28 mouse cellular contexts compared by ENCODE assay signal in genomic region chr3:80082780-80083519, GRCm38 (mm10).
DNase-seq lines count a peak whose midpoint lies in the region; ATAC-seq lines count a peak whose summit lies in the region.
"Had no signal": no experiment of that assay in that cellular context is flagged by ENCODE, and none has a peak within 500 bp of the region (broad histone marks: within the 10 kb centered on the region; RNA-seq: fewer than 3 reads in every experiment).

No protein-coding gene starts in this region.

- H3K4me3 ChIP-seq in forebrain, embryonic 13.5 days: no peak overlapping the region
- H3K4me3 ChIP-seq in forebrain, embryonic 10.5 days: no peak overlapping the region
- no peak overlapping the region for H3K4me3 ChIP-seq in forebrain, embryonic 15.5 days
- H3K4me3 ChIP-seq in embryonic facial prominence, embryonic 10.5 days: no peak overlapping the region
- H3K4me3 ChIP-seq: embryonic facial prominence, embryonic 15.5 days; heart, embryonic 12.5 days; hindbrain, embryonic 10.5 days; hindbrain, embryonic 15.5 days; limb, embryonic 12.5 days; megakaryocyte, embryonic 14.5 days; midbrain, embryonic 13.5 days had no signal

- 66% methylated on average over 8 of the region's 8 CpGs for WGBS in forebrain, embryonic 13.5 days
- WGBS in forebrain, embryonic 10.5 days: 84% methylated on average over 8 of the region's 8 CpGs
- WGBS in forebrain, embryonic 15.5 days: 47% methylated on average over 8 of the region's 8 CpGs
- WGBS in embryonic facial prominence, embryonic 10.5 days: 81% methylated on average over 8 of the region's 8 CpGs

- H3K9ac ChIP-seq in forebrain, embryonic 13.5 days: no peak overlapping the region
- no peak overlapping the region for H3K9ac ChIP-seq in forebrain, embryonic 15.5 days (replicated peaks)
- H3K9ac ChIP-seq: embryonic facial prominence, embryonic 15.5 days; heart, embryonic 12.5 days; hindbrain, embryonic 15.5 days; limb, embryonic 12.5 days; liver, postnatal 0 days; midbrain, embryonic 13.5 days had no signal

- no peaks in the 10 kb centered on the region for H3K9me3 ChIP-seq in forebrain, embryonic 13.5 days (replicated peaks)
- H3K9me3 ChIP-seq in forebrain, embryonic 10.5 days: no peaks in the 10 kb centered on the region; the same call in 1 of the 2 replicates
- no peaks in the 10 kb centered on the region for H3K9me3 ChIP-seq in forebrain, embryonic 15.5 days
- no peaks in the 10 kb centered on the region for H3K9me3 ChIP-seq in embryonic facial prominence, embryonic 10.5 days
- H3K9me3 ChIP-seq: embryonic facial prominence, embryonic 15.5 days; G1E; heart, embryonic 12.5 days; hindbrain, embryonic 10.5 days; hindbrain, embryonic 15.5 days; limb, embryonic 12.5 days; midbrain, embryonic 13.5 days had no signal

- H3K27me3 ChIP-seq in forebrain, embryonic 13.5 days: no peaks in the 10 kb centered on the region
- H3K27me3 ChIP-seq in forebrain, embryonic 10.5 days (ENCODE audit: poor library complexity, severe bottlenecking): no peaks in the 10 kb centered on the region
- no peaks in the 10 kb centered on the region for H3K27me3 ChIP-seq in forebrain, embryonic 15.5 days
- no peaks in the 10 kb centered on the region for H3K27me3 ChIP-seq in embryonic facial prominence, embryonic 10.5 days (replicated peaks; ENCODE audit: low read depth, poor library complexity, severe bottlenecking)
- H3K27me3 ChIP-seq: embryonic facial prominence, embryonic 15.5 days; heart, embryonic 12.5 days; hindbrain, embryonic 15.5 days; limb, embryonic 12.5 days; midbrain, embryonic 13.5 days had no signal

- ATAC-seq in forebrain, embryonic 13.5 days: peak; percentile 20; the same call in 1 of the 2 replicates
- ATAC-seq in forebrain, embryonic 15.5 days (replicated peaks): peak; percentile 50; the same call in 1 of the 2 replicates
- ATAC-seq: inflammation-experienced regulatory T-cells, adult 6 months; liver, postnatal 0 days; midbrain, embryonic 13.5 days had no signal

- H3K27ac ChIP-seq in forebrain, embryonic 13.5 days: no peak overlapping the region
- H3K27ac ChIP-seq in forebrain, embryonic 10.5 days: no peak overlapping the region
- H3K27ac ChIP-seq in forebrain, embryonic 15.5 days (replicated peaks): peak overlapping the region; percentile 57; the same call in 1 of the 2 replicates
- no peak overlapping the region for H3K27ac ChIP-seq in embryonic facial prominence, embryonic 10.5 days (replicated peaks)
- H3K27ac ChIP-seq: embryonic facial prominence, embryonic 15.5 days; hindbrain, embryonic 10.5 days; hindbrain, embryonic 15.5 days; limb, embryonic 12.5 days; midbrain, embryonic 13.5 days had no signal

- H3K4me2 ChIP-seq in forebrain, embryonic 13.5 days: no peak overlapping the region
- H3K4me2 ChIP-seq in forebrain, embryonic 15.5 days (replicated peaks): no peak overlapping the region
- H3K4me2 ChIP-seq: embryonic facial prominence, embryonic 15.5 days; heart, embryonic 12.5 days; hindbrain, embryonic 15.5 days; limb, embryonic 12.5 days; liver, embryonic 11.5 days; midbrain, embryonic 13.5 days had no signal

- peaks cover 6% of the 10 kb centered on the region; the same call in 1 of the 2 replicates for H3K4me1 ChIP-seq in forebrain, embryonic 13.5 days
- peaks cover 5% of the 10 kb centered on the region; the same call in 1 of the 2 replicates for H3K4me1 ChIP-seq in forebrain, embryonic 10.5 days
- peaks cover 9% of the 10 kb centered on the region for H3K4me1 ChIP-seq in forebrain, embryonic 15.5 days
- 0 out of 2 replicates have a peak, but pooled peaks cover 4% of the 10 kb centered on the region for H3K4me1 ChIP-seq in embryonic facial prominence, embryonic 10.5 days
- H3K4me1 ChIP-seq: embryonic facial prominence, embryonic 15.5 days; hindbrain, embryonic 10.5 days; midbrain, embryonic 13.5 days had no signal

- no peaks in the 10 kb centered on the region for H3K36me3 ChIP-seq in forebrain, embryonic 13.5 days (ENCODE audit: poor library complexity, severe bottlenecking)
- H3K36me3 ChIP-seq in forebrain, embryonic 10.5 days (replicated peaks): no peaks in the 10 kb centered on the region
- H3K36me3 ChIP-seq in forebrain, embryonic 15.5 days: no peaks in the 10 kb centered on the region
- H3K36me3 ChIP-seq in embryonic facial prominence, embryonic 10.5 days (replicated peaks): no peaks in the 10 kb centered on the region
- H3K36me3 ChIP-seq: embryonic facial prominence, embryonic 15.5 days; G1E; heart, embryonic 12.5 days; hindbrain, embryonic 10.5 days; hindbrain, embryonic 15.5 days; limb, embryonic 12.5 days; midbrain, embryonic 13.5 days had no signal

- DNase-seq in forebrain, embryonic 10.5 days (ENCODE audit: extremely low spot score, low spot score): no peak
- DNase-seq in 416B (ENCODE audit: low read depth) (peak; percentile 82), NIH3T3 (ENCODE audit: low read depth) (peak; percentile 61)
- DNase-seq in embryonic facial prominence, embryonic 10.5 days (ENCODE audit: low spot score): no peak
- DNase-seq in thymus, postnatal 14 days: no peak
- no peak for DNase-seq in lung, postnatal 10 days
- DNase-seq: adrenal gland, postnatal 10 days; cerebellum, adult 18-20 months; cerebellum, postnatal 10 days; gastrocnemius, postnatal 25 days; heart, adult 18-20 months; kidney, adult 11 months; kidney, postnatal 36 days; liver, postnatal 0 days; lung, postnatal 4 days; thymus, adult 2 months had no signal

Comparison
In these comparisons a context has a peak if more than half of its experiments do, and no peak if none do; other contexts are left out.
1. DNase-seq: peak in 416B (single experiment) and NIH3T3 (single experiment); none in forebrain, embryonic 10.5 days (single experiment), embryonic facial prominence, embryonic 10.5 days (single experiment), thymus, postnatal 14 days (single experiment) and lung, postnatal 10 days (single experiment).